Mouse (Mus musculus): ENCODE results near the gene Ces2g. TPM values are rescaled to one million over a fixed set of nuclear protein-coding genes. Genes with fewer than 3 reads are reported as not detected.

Gene Ces2g
- 11.7 and 15.6 TPM in 2 replicates for polyA plus RNA-seq (2012; rRNA removed)

DNA sequence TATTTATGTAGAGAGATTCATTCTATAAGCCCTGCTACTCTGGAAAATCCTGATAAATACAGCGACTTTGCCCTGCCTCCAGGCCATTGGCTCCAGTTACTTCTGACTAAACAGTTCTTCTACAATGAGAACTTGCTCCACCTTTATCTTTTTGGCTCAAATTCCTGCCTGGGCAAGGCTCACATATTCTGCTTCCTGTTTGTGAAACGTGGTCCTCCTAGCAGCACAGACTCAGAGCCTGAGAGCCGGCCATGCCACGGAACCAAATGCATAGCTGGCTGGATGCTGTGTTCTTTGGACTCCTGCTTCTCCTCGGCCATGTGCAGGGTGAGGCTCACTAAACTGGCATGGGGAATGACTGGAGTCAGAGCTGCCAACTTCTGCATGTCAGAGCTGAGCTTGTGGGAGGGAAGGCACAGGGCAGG is at the start of gene Ces2g:
Gene Ces2g (plus strand): TSS at position 182 of the 425 bp plus-strand sequence.

DNA sequence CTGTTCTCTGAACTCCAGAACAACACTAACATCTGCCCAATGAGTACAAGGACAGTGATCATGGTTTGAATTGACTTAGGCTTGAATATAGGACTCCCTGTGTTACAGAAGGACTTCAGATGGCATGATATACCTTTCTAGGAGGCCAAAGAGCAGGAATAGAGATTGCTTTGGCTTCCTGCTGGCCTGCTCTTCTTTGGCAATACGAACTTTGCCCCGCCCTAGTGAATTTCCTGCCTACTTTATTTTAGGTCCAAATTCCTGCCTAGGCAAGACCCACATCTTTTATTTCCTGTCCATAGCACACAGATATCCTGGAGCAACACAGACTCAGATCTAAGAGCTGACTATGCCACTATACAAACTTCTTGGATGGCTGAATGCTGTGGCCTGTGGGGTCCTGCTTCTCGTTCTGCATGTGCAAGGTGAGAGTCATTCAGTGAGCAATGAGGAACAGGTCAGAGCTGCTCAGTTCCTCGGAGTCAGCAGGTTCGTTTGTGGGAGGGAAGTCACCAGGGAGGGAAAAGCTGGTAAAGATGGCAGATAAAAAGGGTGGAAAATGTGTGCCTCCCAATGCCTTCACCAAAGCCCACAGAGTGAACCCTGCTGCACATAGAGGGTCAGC is 35.4 kb upstream of the Ces2g start, which contains the start of gene Ces2e:
Gene Ces2e (plus strand): TSS at position 289 of the 625 bp plus-strand sequence.

DNA sequence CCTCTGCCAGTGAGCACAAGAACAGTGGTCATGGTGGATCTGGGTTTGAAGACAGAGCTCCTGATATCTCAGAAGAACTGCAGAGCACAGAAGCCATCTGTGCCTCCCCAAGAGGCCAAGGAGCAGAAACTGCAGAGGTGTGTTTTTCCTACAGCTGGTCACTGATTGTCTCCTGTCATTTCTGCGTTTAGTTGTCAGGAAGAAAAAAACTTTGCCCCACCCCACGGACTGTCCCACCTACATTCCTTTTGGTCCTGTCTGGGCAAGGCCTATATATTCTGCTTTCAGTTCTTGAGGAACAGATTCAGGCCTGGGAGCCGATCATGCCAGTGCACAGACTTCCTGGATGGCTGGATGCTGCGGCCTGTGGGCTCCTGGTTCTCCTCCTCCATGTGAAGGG is 14.5 kb upstream of the Ces2g start, which contains the start of gene Ces2f:
Gene Ces2f (plus strand): TSS at position 301 of the 400 bp plus-strand sequence.

DNA sequence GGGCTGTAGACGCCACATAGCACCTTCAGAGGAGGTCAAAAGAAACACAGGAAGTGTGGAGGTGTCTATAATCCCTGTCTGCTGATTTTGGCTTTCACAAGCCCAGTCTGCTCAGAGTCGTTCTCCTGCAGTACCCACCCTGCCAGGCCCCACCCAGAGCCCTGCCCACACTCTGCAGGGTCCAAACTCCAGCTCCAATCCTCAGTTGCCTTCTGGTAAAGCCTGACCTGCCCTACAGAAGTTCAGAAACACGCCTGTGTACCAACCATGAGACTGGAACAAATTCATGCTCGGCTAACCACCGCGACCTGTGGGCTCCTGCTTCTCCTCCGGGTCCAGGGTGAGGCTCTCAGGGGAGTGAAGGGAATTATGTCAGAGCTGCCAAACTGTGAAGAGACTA is 39.1 kb downstream of the Ces2g start, which contains the start of gene Ces2h:
Gene Ces2h (plus strand): TSS at position 268 of the 400 bp plus-strand sequence.

Other genes starting within 250 kb of the Ces2g start
- 11.4 and 18.0 TPM in 2 replicates for gene Ces2a, start 227.7 kb upstream of the Ces2g start, polyA plus RNA-seq (2012; rRNA removed)
- 0.18 and 0.44 TPM in 2 replicates for gene Ces2b, start 130.1 kb upstream of the Ces2g start, polyA plus RNA-seq (2012; rRNA removed)
- 0.12 and 0.38 TPM in 2 replicates for gene Ces2c, start 114.7 kb upstream of the Ces2g start, polyA plus RNA-seq (2012; rRNA removed)
- gene Ces2e, start 35.5 kb upstream of the Ces2g start, polyA plus RNA-seq (2012; rRNA removed), result 4.0 and 5.3 TPM in 2 replicates
- not detected in 2 replicates for gene Ces2f, start 14.4 kb upstream of the Ces2g start, polyA plus RNA-seq (2012; rRNA removed)
- not detected in 2 replicates for gene Ces2h, start 39.1 kb downstream of the Ces2g start, polyA plus RNA-seq (2012; rRNA removed)
- 0.15 and 0.67 TPM in 2 replicates for gene Ces3a, start 86.9 kb downstream of the Ces2g start, polyA plus RNA-seq (2012; rRNA removed)
- gene Ces3b, start 122.0 kb downstream of the Ces2g start, polyA plus RNA-seq (2012; rRNA removed), result 0.15 and 0.81 TPM in 2 replicates
- gene Ces4a, start 170.1 kb downstream of the Ces2g start, polyA plus RNA-seq (2012; rRNA removed), result not detected in 2 replicates
- gene Cbfb, start 209.0 kb downstream of the Ces2g start, polyA plus RNA-seq (2012; rRNA removed), result 10.4 and 10.6 TPM in 2 replicates